Mouse (Mus musculus): ENCODE measurements around the gene Tcam1.

GRCm38 (mm10) chr11:106260826-106261450, 15.5 kb upstream of the Tcam1 start:
- TF ChIP-seq CTCF (IDR thresholded peaks at IDR 0.05; ENCODE audit: extremely low read depth, insufficient read depth, insufficient read length, insufficient replicate concordance) (no peak), POLR2A (IDR thresholded peaks at IDR 0.05; ENCODE audit: low read depth, low read length) (no peak)

Measured in spleen, adult 2 months (tissue).